Mouse (Mus musculus) embryonic facial prominence, embryonic 13.5 days (tissue): ENCODE data around the gene Fam206a. TPM values are rescaled to one million over a fixed set of nuclear protein-coding genes. Genes with fewer than 3 reads are reported as not detected.

Source experiments
- ATAC-seq: fragments of 200-750 bp; cut with Nextera tagmentation; 2 replicates; pipeline ENCODE4 v1.8.0; 2017; ENCODE audit warnings: low read depth; ENCODE audit not compliant: insufficient number of reproducible peaks, insufficient read depth, low FRiP score, low TSS enrichment
- H3K27ac ChIP-seq: fragments of 300-500 bp; sonication (generic); 2 replicates; pipeline ENCODE4 v1.5.1; 2015; ENCODE audit warnings: moderate library complexity, mild to moderate bottlenecking, inconsistent platforms
- H3K27me3 ChIP-seq: fragments of 300-500 bp; sonication (generic); 2 replicates; pipeline ENCODE4 v1.6.1; 2015; ENCODE audit warnings: mild to moderate bottlenecking, inconsistent platforms
- H3K36me3 ChIP-seq: fragments of 300-500 bp; sonication (generic); 2 replicates; pipeline ENCODE4 v1.6.1; 2015; ENCODE audit warnings: mild to moderate bottlenecking, inconsistent platforms
- H3K4me1 ChIP-seq: fragments of 300-500 bp; sonication (generic); 2 replicates; pipeline ENCODE4 v1.6.1; 2015; ENCODE audit warnings: inconsistent platforms
- H3K4me2 ChIP-seq: fragments of 300-500 bp; sonication (generic); 2 replicates; pipeline ENCODE4 v1.6.1; 2015; ENCODE audit warnings: moderate library complexity, mild to moderate bottlenecking, inconsistent platforms
- H3K4me3 ChIP-seq: fragments of 300-500 bp; sonication (generic); 2 replicates; pipeline ENCODE4 v1.5.1; 2015; ENCODE audit warnings: mild to moderate bottlenecking, inconsistent platforms
- H3K9ac ChIP-seq: fragments of 300-500 bp; sonication (generic); 2 replicates; pipeline ENCODE4 v1.6.1; 2015; ENCODE audit warnings: mild to moderate bottlenecking, inconsistent platforms
- H3K9me3 ChIP-seq: fragments of 300-500 bp; sonication (generic); 2 replicates; pipeline ENCODE4 v1.6.1; 2016; ENCODE audit warnings: inconsistent platforms
- WGBS: fragments of 180-500 bp; shearing (Covaris S2); methylation state at CpG from one replicate; pipeline ENCODE4 v1.1.7; 2015; ENCODE audit warnings: mixed read lengths; 5-methylcytosine and 5-hydroxymethylcytosine counted together
- polyA plus RNA-seq: library from polyadenylated mRNA; unstranded; fragments of >200 nt; fragmentation: Nextera tagmentation; extraction: Ambion mirVana; gene quantifications from 2 replicates; pipeline ENCODE4 v1.2.1, GENCODE M21; 2015

Gene Fam206a
- polyA plus RNA-seq, 1 experiment from 2014 or later = 21.2 TPM

DNA sequence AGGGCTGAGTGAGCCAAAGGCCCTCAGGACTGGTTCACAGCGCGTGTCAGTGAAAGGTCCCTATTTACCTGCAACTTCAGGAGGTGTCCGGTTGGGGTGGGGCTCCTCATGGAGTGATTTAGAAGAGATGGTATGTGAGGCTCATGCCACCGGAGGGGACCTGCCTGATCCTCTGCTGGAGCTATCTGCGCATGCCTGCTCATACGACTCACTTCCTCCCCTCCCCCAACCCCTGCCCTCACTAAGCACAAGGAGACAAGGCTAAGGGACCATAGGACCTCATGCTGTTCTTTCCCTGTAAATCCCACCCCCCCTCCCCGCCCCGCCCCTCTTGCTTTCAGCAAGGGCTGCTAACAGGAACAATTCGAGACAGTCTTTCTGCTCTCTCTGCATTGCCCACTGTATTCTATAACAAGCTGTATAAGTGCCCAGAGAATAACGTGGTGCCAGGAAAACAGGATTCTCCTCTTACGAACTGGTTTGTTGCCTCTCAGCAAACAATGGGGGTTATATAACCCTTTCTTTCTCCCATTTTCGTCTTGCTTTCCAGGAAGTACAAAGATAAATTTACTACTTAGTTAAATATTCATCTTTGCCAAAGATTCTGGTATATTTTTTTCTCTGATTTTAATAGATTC is 43.9 kb downstream of the Fam206a start:
- Histone ChIP-seq H3K9me3 (no peaks in the 10 kb centered on the region), H3K9ac (no peak overlapping the region), H3K36me3 (peaks cover 19% of the 10 kb centered on the region), H3K27me3 (no peaks in the 10 kb centered on the region), H3K4me1 (peaks cover 6% of the 10 kb centered on the region; the same call in 1 of the 2 replicates), H3K4me2 (no peak overlapping the region), H3K27ac (no peak overlapping the region), H3K4me3 (no peak overlapping the region)
- WGBS = 57% methylated on average over 12 of the region's 12 CpGs
- no peak for ATAC-seq

DNA sequence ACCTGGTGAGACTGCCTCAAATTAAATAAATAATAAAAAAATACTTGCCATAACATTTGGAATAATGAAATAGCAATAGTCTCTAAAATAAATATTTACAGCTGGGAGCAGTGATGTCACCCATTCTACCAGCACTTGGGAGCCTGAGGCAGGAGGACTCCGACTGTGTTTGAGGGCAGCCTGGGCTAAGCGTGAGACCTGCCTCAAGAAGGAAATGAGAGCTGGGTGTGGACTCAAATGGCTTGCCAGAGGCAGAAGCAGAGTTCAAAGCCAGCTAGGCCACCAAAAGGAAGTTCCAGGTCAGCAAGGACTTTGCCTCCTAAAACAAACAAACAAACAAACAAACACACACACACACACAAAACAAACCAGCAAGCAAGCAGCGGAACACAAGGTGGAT is 45.3 kb downstream of the Fam206a start:
- Histone ChIP-seq H3K4me2 (no peak overlapping the region), H3K27me3 (no peaks in the 10 kb centered on the region), H3K4me3 (no peak overlapping the region), H3K36me3 (peaks cover 19% of the 10 kb centered on the region), H3K27ac (no peak overlapping the region), H3K4me1 (peaks cover 7% of the 10 kb centered on the region; the same call in 1 of the 2 replicates), H3K9ac (no peak overlapping the region), H3K9me3 (no peaks in the 10 kb centered on the region)
- 81% methylated on average over 3 of the region's 3 CpGs for WGBS
- no peak for ATAC-seq

- H3K9ac ChIP-seq = no peak overlapping the region
- peaks cover 19% of the 10 kb centered on the region for H3K36me3 ChIP-seq
- H3K4me1 ChIP-seq = peaks cover 7% of the 10 kb centered on the region; the same call in 1 of the 2 replicates
- no peaks in the 10 kb centered on the region for H3K27me3 ChIP-seq
- no peaks in the 10 kb centered on the region for H3K9me3 ChIP-seq
- WGBS = 80% methylated on average over 6 of the region's 6 CpGs
- H3K4me3 ChIP-seq = no peak overlapping the region
- H3K27ac ChIP-seq = no peak overlapping the region
- no peak for ATAC-seq
- no peak overlapping the region for H3K4me2 ChIP-seq
These were observed 45.9 kb downstream of the Fam206a start for GRCm38 (mm10) chr4:56848044-56848443.

DNA sequence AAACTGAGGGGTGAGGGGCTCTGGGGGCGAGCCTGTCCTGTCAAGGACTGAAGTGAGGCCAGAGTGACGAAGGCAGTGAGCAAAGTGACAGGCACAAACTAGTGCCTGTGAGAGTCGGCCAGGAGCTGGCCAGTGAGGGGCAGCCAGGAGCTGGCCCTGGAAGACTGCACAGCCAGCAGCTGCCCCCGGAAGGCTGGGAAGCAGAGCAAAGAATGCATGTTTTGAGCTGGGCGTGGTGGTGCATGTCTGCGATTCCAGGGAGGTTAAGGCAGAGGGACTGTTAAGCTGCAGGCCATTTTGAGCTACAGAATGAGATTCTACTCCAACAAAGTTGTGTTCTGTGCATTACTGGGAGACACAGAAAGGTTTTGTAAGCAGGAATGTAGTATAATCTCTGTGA is 48.6 kb downstream of the Fam206a start:
- peak overlapping the region; percentile 23; the same call in 1 of the 2 replicates for H3K4me2 ChIP-seq
- no peak for ATAC-seq

DNA sequence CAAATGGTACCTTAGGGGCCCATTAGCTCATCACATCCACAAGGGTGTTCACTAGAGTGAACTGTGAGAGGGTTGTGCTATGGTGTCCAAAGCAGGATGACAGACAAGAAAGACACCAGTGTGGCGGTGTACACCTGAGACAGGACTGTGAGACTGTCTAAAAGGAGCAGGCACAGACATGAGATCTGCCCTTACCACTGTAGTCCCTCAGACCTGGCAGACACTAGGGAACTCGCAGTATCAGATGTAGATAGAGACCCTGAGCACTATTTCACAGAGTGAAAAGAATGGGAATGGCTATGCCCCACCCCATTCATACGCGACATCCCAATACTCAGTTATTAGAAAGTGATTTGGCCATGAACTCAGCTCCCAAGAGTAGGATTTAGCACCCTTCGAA is 53.8 kb downstream of the Fam206a start:
- Histone ChIP-seq H3K36me3 (no peaks in the 10 kb centered on the region), H3K4me1 (peaks cover 6% of the 10 kb centered on the region), H3K9me3 (no peaks in the 10 kb centered on the region), H3K4me2 (no peak overlapping the region), H3K9ac (no peak overlapping the region), H3K27ac (no peak overlapping the region), H3K27me3 (no peaks in the 10 kb centered on the region), H3K4me3 (no peak overlapping the region)
- ATAC-seq = no peak
- 93% methylated on average over 5 of the region's 5 CpGs for WGBS

More for the DNA sequence above, 48.6 kb downstream of the Fam206a start:
- Histone ChIP-seq H3K27me3 (no peaks in the 10 kb centered on the region), H3K36me3 (peaks cover 1% of the 10 kb centered on the region; the same call in 1 of the 2 replicates), H3K9ac (peak overlapping the region; percentile 47; the same call in 1 of the 2 replicates), H3K4me1 (peaks cover 7% of the 10 kb centered on the region), H3K9me3 (no peaks in the 10 kb centered on the region), H3K4me3 (no peak overlapping the region), H3K27ac (peak overlapping the region; percentile 60)
- 24% methylated on average over 6 of the region's 6 CpGs for WGBS

DNA sequence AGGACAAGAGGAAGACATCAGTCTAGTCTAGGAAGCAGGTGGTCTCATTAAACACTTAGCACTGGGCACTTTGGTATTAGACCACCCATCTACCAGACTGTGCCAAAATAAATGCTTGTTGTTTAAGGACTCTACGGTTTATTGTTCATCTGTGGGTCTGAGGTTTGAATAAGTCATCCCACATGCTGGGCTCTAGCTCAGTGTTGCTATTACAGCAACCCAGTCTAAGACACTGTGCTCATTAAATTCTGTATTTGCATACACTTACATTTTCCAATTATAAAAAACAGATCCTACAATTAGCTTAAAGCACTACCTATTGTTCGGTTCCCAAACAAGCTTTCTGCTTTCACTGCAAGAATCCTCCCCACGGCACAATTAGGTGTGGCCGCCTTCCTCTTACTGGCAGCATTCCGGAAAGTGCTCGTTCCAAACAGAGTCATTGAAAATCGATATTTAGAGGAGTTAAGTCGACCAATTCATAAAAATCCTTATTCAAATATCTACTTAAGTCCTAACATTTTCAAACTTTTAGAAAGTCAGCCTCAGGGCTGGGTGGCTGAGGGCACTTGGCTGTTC is 54.3 kb downstream of the Fam206a start:
- H3K4me3 ChIP-seq = no peak overlapping the region
- no peak overlapping the region for H3K27ac ChIP-seq
- no peaks in the 10 kb centered on the region for H3K9me3 ChIP-seq
- peaks cover 4% of the 10 kb centered on the region; the same call in 1 of the 2 replicates for H3K4me1 ChIP-seq
- H3K27me3 ChIP-seq = no peaks in the 10 kb centered on the region
- H3K36me3 ChIP-seq = no peaks in the 10 kb centered on the region
- no peak overlapping the region for H3K4me2 ChIP-seq
- H3K9ac ChIP-seq = no peak overlapping the region
- WGBS = 67% methylated on average over 8 of the region's 8 CpGs
- no peak for ATAC-seq

- no peak for ATAC-seq
- WGBS = 34% methylated on average over 9 of the region's 9 CpGs
- Histone ChIP-seq H3K4me3 (no peak overlapping the region), H3K4me1 (peaks cover 9% of the 10 kb centered on the region), H3K9me3 (no peaks in the 10 kb centered on the region), H3K4me2 (no peak overlapping the region), H3K9ac (no peak overlapping the region), H3K36me3 (no peaks in the 10 kb centered on the region), H3K27ac (no peak overlapping the region), H3K27me3 (no peaks in the 10 kb centered on the region)
These were observed 56.6 kb downstream of the Fam206a start for GRCm38 (mm10) chr4:56858733-56859132.

Other genes starting within 250 kb of the Fam206a start
- not detected in 2 replicates for gene Gm26657, start 62.3 kb upstream of the Fam206a start, polyA plus RNA-seq
- gene Actl7b, start 60.9 kb upstream of the Fam206a start, polyA plus RNA-seq = not detected in 2 replicates
- gene Actl7a, start 58.9 kb upstream of the Fam206a start, polyA plus RNA-seq = not detected in 2 replicates
- gene Elp1, start within 50 bp of the Fam206a start, polyA plus RNA-seq = 52.2 and 54.4 TPM in 2 replicates
- 27.7 and 29.0 TPM in 2 replicates for gene Ctnnal1, start 62.8 kb downstream of the Fam206a start, polyA plus RNA-seq
- 9.9 and 11.2 TPM in 2 replicates for gene Tmem245, start 145.1 kb downstream of the Fam206a start, polyA plus RNA-seq
- gene Frrs1l, start 188.0 kb downstream of the Fam206a start, polyA plus RNA-seq = 3.1 and 4.5 TPM in 2 replicates